Mouse (Mus musculus) gastrocnemius, adult 2 months (tissue): Measurements from ENCODE around the gene Ap1g1. TPM values are rescaled to one million over a fixed set of nuclear protein-coding genes. Genes with fewer than 3 reads are reported as not detected.
"Not testable (repeated sequence)": the region's sequence is repeated elsewhere in the genome, so short reads cannot be mapped to it uniquely, and the experiment has no call there.

Source experiments
- DNase-seq: peaks from one replicate; pipeline ENCODE4 v3.0.0; 2022
- H3K27ac ChIP-seq: fragments of 200-600 bp; 2 replicates; pipeline ENCODE4 v1.8.1; 2022; ENCODE audit warnings: mild to moderate bottlenecking
- H3K4me3 ChIP-seq: fragments of 200-600 bp; 2 replicates; pipeline ENCODE4 v1.8.1; 2022; ENCODE audit warnings: mild to moderate bottlenecking, moderate library complexity
- CTCF ChIP-seq: fragments of 200-600 bp; IDR thresholded peaks from 2 replicates; pipeline ENCODE4 v1.8.1; 2022; ENCODE audit warnings: antibody characterized with exemption, mild to moderate bottlenecking, moderate library complexity
- intact Hi-C: fragments of 180-260 bp; cut with DNase I; formaldehyde crosslinking; loops from one replicate; pipeline ENCODE4 v1.15.1; 2025
- total RNA-seq, 2 experiments: library from RNA; stranded (reverse); gene quantifications; 2 replicates each; pipeline ENCODE4 v1.2.3; 2021

Gene Ap1g1
- total RNA-seq, 2 experiments from 2014 or later = 39.9 to 40.0 TPM

DNA sequence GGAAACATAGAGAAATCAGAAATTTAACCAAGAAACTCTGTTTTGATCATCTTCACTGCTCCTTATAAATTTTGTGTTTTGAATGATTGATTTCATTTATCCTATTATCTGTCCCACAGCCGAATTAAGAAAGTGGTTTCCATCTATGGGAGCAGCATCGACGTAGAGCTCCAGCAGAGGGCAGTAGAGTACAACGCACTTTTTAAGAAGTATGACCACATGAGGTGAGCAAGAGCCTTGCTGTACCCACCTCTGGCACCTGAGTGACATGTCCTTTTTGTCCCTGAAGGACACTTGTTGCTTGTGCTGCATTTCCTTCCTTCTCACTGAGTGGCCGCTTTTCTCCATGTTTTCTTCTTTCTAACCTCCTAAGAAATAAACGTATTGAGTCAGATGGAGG lies 75.1 kb downstream of the Ap1g1 start:
- TF ChIP-seq CTCF = peak; percentile 95
- Histone ChIP-seq H3K27ac (no peak overlapping the region), H3K4me3 (no peak overlapping the region)
- intact Hi-C loops = loop anchor here (1.0 kb wide), 1 partner anchor 64 kb away; no protein-coding TSS in a partner anchor
- peak; percentile 61 for DNase-seq

DNA sequence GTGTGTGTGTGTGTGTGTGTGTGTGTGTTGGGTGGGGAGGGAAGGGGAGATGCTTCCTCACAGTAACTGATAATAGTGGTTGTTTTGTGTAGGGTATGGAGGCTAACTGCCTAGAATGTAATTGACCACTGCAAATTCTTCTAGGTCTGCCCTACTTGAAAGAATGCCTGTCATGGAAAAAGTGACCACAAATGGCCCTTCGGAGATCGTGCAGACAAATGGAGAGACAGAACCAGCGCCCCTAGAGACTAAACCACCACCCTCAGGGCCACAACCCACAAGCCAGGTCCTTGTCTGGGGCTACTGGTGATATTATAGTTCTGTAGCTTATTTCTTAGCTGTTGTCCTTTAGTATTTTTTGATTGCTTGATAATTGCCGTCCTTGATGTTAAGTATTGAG lies 76.2 kb downstream of the Ap1g1 start:
- no peak overlapping the region for H3K4me3 ChIP-seq
- H3K27ac ChIP-seq = no peak overlapping the region
- no peak for DNase-seq
- TF ChIP-seq CTCF = no peak
- intact Hi-C loops = no loop called here

DNA sequence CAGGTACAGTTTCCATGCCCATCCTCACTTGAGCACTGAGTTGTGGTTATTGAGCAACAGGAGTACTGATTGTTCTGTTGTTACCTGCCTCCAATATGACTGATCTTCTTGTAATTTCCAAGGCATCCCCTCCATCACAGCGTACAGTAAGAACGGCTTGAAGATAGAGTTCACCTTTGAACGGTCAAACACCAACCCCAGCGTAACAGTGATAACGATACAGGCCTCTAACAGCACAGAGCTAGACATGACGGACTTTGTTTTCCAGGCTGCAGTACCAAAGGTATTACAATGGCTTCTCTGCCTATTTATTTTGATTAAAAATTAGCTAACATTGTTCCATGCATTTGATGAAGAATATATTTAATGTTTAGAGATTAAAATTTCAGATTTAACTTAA lies 77.1 kb downstream of the Ap1g1 start:
- intact Hi-C loops = no loop called here
- TF ChIP-seq CTCF = no peak

DNA sequence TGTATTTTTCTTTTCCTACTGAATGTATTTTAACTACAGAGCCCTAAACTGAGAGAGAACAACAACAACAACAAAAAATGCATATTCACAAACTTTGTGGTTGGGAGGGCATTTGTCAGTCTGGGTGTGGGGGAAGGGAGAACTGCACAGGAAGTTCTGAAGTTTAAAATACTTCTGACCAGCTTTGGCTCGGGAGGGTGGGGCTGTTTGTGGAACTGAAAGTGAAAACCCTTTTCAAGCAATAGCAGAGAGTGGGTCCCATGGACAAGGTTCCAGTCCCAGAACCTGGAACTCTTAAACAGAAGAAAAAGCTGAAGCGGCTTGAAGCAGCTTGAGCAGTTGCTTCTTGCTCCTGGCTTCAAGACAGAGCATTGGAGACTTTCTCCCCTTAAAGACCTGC lies 85.0 kb downstream of the Ap1g1 start:
- intact Hi-C loops = no loop called here
- H3K27ac ChIP-seq = peak overlapping the region; percentile 67
- no peak for TF ChIP-seq CTCF
- peak; percentile 38 for DNase-seq
- H3K4me3 ChIP-seq = no peak overlapping the region

More for the DNA sequence above, 77.1 kb downstream of the Ap1g1 start:
- no peak for DNase-seq
- Histone ChIP-seq H3K27ac (no peak overlapping the region), H3K4me3 (no peak overlapping the region)

DNA sequence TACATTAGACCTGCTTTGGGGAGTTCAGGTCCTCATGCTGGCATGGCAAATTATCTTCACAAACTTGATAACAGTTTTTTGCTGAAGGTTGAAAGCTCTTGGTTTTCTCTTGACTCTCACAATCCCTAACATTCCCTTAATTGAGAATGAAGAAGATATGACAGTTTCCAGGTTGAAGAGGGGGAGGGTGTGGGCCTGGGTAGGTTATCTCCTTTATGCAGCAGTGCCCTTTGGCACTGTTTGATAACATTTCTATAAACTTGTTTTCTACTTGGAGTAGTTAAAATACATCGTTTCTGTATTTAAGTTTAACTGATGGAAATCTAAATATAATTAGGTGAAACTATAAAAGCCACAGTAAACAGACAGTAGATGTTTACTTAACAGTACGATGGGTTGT lies 86.4 kb downstream of the Ap1g1 start:
- H3K4me3 ChIP-seq = no peak overlapping the region
- intact Hi-C loops = no loop called here
- no peak overlapping the region for H3K27ac ChIP-seq
- TF ChIP-seq CTCF = no peak
- DNase-seq = no peak

DNA sequence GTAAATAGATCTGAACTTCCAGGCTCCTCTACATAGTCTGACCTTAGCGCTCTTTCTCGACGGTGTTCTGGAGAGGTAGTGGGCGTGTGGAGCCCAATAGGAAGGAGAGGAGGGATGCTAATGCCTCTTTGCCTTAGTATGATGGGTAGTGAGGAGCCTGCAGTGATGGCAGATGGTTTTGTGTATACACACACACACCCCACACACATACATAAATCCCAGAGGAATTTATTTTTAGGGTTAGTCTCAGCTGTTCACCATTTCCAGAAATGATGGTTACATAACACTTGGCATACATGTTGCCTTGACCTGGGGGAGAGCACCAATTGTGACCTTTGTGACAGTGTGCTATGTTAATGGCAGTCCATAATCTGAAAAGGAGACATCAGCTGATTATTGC lies 87.2 kb downstream of the Ap1g1 start:
- no peak for TF ChIP-seq CTCF
- no peak overlapping the region for H3K27ac ChIP-seq
- intact Hi-C loops = no loop called here
- no peak for DNase-seq
- no peak overlapping the region for H3K4me3 ChIP-seq

DNA sequence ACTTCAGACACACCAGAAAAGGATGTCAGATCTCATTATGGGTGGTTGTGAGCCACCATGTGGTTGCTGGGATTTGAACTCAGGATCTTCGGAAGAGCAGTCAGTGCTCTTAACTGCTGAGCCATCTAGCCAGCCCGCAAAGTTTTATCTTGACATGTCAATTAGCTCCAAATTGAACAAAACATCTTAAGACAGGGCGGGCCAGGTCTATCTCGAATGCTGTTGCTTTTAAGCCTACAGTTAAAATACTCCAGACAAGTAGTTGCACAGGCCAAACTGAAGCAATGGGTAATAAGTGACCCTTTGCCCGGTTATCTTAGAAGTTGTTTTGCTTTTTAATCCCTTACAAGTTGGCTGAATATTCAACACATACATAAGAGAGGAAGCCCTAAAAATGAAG lies 88.3 kb downstream of the Ap1g1 start:
- no peak overlapping the region for H3K4me3 ChIP-seq
- intact Hi-C loops = no loop called here
- no peak overlapping the region for H3K27ac ChIP-seq
- TF ChIP-seq CTCF = no peak
- DNase-seq = no peak

DNA sequence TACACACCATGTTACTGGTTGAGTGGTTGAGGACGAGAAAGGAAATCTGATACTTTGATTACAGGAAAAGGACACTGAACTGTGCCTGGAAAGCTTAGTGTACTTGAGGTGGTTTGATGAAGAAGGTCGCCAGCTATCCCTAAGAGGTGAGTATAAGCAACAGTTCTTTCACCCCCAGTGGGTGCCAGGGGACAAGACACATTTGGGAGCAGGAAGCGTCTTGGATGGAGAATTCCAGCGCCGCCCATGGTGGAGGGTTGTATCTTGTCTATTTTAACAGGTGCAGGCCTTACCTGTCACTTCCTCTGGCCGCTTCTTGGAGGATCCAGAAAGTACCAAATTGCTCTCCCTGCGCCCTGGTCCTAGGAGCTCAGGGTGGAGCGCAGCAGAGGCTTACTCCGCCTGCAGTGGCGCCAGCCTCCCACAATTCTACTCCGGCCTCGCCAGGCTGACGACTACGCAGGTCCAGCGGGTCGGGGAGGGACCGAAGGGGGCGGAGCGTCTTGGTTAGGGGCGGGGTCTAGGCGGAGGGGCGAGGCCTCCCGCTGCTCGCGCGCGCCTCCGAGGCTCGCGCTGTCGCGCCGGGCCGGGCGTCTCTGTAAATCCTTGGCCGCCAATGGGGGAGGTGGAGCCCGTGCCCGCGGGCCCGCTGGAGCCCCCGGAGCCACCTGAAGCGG lies 89.8 kb downstream of the Ap1g1 start, which contains the start of gene Phlpp2:
Gene Phlpp2 (plus strand): TSS at position 540 of the 677 bp plus-strand sequence.
- peak within 1 kb of the TSS; percentile 89 for H3K27ac ChIP-seq
- peak; percentile 43 for TF ChIP-seq CTCF
- intact Hi-C loops = no loop called here
- H3K4me3 ChIP-seq = peak within 1 kb of the TSS; percentile 98
- peak; percentile 98 for DNase-seq

DNA sequence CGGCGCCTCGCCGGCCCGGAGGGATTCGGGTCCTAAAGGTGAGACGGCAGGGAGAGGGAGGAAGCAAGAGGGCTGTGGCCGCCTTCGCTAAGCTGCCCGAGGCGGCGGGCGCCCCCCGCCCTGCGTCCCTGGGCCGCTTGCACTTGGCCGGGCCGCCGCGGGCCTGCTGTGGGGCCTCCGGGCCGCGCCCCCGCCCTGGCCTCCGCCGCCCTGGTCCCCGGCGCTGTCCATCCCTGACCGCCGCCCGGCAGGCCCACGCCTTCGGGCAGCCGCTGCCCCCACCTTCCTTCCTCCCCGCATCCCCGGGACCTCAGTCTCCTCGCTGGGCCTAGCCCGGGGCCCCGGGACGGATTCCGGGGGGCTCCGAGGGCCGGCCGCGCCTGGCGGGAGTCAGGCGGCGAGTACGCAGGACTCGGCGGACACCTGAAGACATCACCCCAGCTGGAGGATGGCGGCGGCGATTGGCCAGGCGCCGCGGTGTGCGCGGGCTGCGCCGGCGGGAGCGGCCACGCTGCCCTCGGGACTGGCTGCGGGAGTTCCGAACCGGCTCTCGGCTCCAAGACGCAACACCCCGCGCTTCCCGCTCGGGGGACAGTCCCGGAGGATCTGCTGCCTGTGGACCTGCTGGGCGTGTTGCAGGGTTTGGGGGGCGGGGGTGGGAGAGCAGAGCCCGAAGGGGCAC lies 90.5 kb downstream of the Ap1g1 start:
- DNase-seq = no peak
- Histone ChIP-seq H3K27ac (peak overlapping the region; percentile 89), H3K4me3 (peak overlapping the region; percentile 98)
- TF ChIP-seq CTCF = no peak
- intact Hi-C loops = no loop called here

DNA sequence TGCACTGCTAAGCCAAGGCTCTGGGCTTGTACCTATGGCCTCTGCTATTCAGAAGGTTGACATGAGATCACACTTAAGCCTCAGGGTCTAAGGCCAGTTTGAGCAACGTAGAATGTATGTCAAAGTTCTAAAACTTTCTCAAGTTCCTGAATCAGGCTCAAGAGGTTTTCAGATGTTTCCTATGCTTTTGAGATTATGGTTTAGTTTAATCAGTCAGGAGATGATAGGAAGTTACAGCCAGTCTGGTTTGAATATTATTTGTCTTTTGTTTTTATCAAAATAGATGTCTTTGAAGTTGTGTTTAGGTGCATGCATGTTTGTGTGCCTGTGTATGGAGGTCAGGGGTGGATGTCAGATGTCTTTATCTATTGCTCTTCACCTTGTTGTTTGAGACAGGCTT lies 92.7 kb downstream of the Ap1g1 start:
- TF ChIP-seq CTCF = no peak
- intact Hi-C loops = no loop called here
- no peak overlapping the region for H3K4me3 ChIP-seq

DNA sequence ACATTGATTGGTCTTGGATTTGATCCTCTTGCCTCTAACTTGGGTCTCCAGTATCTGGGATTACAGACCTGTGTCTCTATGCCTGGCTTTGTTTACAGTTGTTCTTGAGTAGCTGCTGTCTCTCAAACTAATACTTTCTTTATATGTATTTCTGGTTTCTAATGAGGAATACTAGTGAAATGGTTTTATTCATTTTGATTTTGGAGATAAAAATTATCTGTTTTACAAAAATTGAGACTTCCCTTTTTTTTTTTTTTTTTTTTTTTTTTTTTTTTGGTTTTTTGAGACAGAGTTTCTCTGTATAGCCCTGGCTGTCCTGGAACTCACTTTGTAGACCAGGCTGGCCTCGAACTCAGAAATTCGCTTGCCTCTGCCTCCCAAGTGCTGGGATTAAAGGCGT lies 95.4 kb downstream of the Ap1g1 start:
- intact Hi-C loops, H3K4me3 ChIP-seq, H3K27ac ChIP-seq, DNase-seq: not testable (repeated sequence)

More for the DNA sequence above, 92.7 kb downstream of the Ap1g1 start:
- H3K27ac ChIP-seq = no peak overlapping the region
- DNase-seq = no peak

DNA sequence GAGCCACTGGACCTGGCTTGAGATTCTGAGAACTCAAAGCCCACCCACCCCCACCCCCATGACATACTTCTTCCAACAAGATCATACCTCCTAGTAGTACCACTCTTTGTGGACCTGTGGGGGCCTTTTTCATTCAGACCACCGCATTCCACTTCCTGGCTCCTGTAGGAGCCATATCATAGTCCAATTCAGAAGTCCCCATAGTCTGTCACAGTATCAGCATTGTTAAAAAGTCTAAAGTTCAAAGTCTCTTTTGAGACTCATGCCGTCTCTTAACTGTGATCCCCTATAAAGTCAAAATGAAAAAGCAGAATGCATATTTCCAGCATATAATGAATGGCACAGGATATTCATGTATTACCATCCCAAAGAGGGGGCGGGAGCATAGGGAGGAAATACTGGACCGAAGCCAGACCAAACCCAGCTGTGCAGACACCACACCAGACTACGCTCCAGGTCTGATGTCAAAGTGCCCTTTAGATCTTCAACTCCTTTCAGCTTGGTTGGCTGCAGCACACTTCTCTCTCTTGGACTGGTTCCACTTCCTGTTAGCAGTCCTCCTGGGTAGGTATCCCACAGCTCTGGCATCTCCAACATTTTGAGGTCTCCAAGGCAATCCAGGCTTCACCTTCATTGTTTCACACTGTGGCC lies 101.8 kb downstream of the Ap1g1 start:
- H3K27ac ChIP-seq = no peak overlapping the region
- intact Hi-C loops = no loop called here
- H3K4me3 ChIP-seq = no peak overlapping the region
- TF ChIP-seq CTCF = no peak
- no peak for DNase-seq

DNA sequence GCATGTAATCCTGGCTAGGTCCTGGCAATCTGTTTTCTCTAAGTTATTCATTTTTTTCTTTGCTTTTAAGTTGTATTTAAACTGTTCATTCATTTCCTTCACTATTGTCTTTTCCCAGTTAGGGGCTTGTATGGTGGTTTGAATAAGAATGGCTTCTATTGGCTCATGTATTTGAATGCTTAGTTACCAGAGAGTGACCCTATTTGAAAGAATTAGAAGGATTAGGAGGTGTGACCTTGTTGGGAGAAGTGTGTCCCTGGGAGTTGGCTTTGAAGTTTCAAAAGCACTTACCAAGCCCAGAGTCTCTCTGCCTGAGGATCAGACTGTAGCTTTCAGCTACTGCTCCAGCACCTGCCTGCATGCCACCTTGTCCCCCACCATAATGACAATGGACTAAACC lies 106.9 kb downstream of the Ap1g1 start:
- Histone ChIP-seq H3K27ac (no peak overlapping the region), H3K4me3 (no peak overlapping the region)
- no peak for DNase-seq
- intact Hi-C loops = no loop called here
- no peak for TF ChIP-seq CTCF
